Mouse (Mus musculus) cerebellum, adult (tissue): ENCODE measurements around the gene Ms4a7.

Source experiments
- ATAC-seq: cut with Nextera tagmentation; 2 replicates; pipeline ENCODE4 v1.9.2; 2017; ENCODE audit warnings: mild to moderate bottlenecking, moderate library complexity, mixed read lengths; ENCODE audit not compliant: insufficient number of reproducible peaks, low FRiP score, low TSS enrichment

Ms4a7 gene

DNA sequence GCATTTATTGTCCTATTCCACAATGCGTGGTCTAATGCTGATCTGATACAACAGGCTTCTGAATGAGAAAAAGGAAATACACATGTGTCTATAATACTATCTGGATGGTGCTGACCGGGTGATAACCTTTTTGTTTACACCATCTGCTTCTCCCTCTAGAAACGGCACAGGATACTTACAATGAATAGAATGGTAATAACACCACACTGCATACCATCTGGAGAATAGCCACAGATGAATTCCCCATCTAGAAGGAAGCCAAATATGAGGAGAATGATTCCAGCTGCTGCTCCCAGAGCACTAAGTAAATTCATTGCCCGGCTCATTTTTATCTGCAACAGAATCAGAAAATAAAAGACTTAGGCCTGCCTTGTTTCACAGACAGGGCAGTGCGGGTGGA, 59.5 kb downstream of the Ms4a7 start:
- ATAC-seq, result no peak
